Mouse (Mus musculus) CH12.LX (cell line): ENCODE results near the gene Itpr1. TPM values are rescaled to one million over a fixed set of nuclear protein-coding genes. Genes with fewer than 3 reads are reported as not detected.

ENCODE experiments used
- DNase-seq: peaks from one replicate; pipeline ENCODE4 v3.0.0-alpha.2; 2013; ENCODE audit errors: extremely low read depth
- H3K27ac ChIP-seq: 2 replicates; pipeline ENCODE4 v1.5.1; 2012; ENCODE audit warnings: low read depth, mild to moderate bottlenecking, control low read depth, moderate library complexity; ENCODE audit not compliant: insufficient read depth
- H3K27me3 ChIP-seq: replicated peaks from 2 replicates; pipeline ENCODE3; 2012; ENCODE audit warnings: inconsistent platforms
- H3K36me3 ChIP-seq, 2 experiments: replicated peaks in 1 of 2; 2 replicates each; pipeline versions ENCODE3 to v1.6.1; 2012; ENCODE audit warnings: inconsistent platforms in 1 of 2, low read length in 1 of 2, mild to moderate bottlenecking in 1 of 2, mixed read lengths in 1 of 2, moderate library complexity in 1 of 2; ENCODE audit not compliant: control insufficient read depth in 1 of 2, insufficient read depth in 1 of 2
- H3K4me1 ChIP-seq, 2 experiments: 2 replicates each; pipeline ENCODE4 v1.6.1; 2012; ENCODE audit warnings: inconsistent platforms in 1 of 2, moderate library complexity in 1 of 2; ENCODE audit not compliant: insufficient read depth in 2 of 2, control insufficient read depth in 1 of 2
- H3K4me2 ChIP-seq: 2 replicates; pipeline ENCODE4 v1.6.1; 2012; ENCODE audit warnings: low read depth, mild to moderate bottlenecking, control low read depth; ENCODE audit not compliant: poor library complexity, insufficient read depth, severe bottlenecking
- H3K4me3 ChIP-seq, 3 experiments: fragments of 150-350 bp in 1 of 3; sonication (generic) in 1 of 3; replicated peaks in 1 of 3; 2 replicates each; pipeline versions ENCODE3 to v1.5.1; 2011 to 2012; ENCODE audit warnings: low read depth in 2 of 3, low read length in 2 of 3, mild to moderate bottlenecking in 2 of 3, moderate library complexity in 2 of 3, control low read depth in 1 of 3, improper control_type of control experiment in 1 of 3, inconsistent platforms in 1 of 3, mixed read lengths in 1 of 3; ENCODE audit not compliant: poor library complexity in 1 of 3
- H3K79me2 ChIP-seq: replicated peaks from 2 replicates; pipeline ENCODE4 v1.6.1; 2012; ENCODE audit warnings: mild to moderate bottlenecking, moderate library complexity; ENCODE audit not compliant: control insufficient read depth, poor library complexity, insufficient read depth, severe bottlenecking; ENCODE audit errors: extremely low read depth
- H3K9ac ChIP-seq: 2 replicates; pipeline ENCODE4 v1.6.1; 2012; ENCODE audit warnings: low read depth, mild to moderate bottlenecking, control low read depth, moderate library complexity; ENCODE audit not compliant: insufficient read depth
- H3K9me3 ChIP-seq: replicated peaks from 2 replicates; pipeline ENCODE3; 2012; ENCODE audit warnings: low read length, inconsistent platforms, mixed read lengths
- BHLHE40 ChIP-seq: IDR thresholded peaks from 2 replicates; pipeline ENCODE4 v1.6.1; 2011; ENCODE audit warnings: mild to moderate bottlenecking, low read depth, low read length, improper control_type of control experiment
- CHD2 ChIP-seq: IDR thresholded peaks from 2 replicates; pipeline ENCODE4 v1.6.1; 2011; ENCODE audit warnings: low read length, improper control_type of control experiment
- ELF1 ChIP-seq: IDR thresholded peaks from 2 replicates; pipeline ENCODE4 v1.6.1; 2014; ENCODE audit warnings: low read depth, mild to moderate bottlenecking, inconsistent platforms, low read length, improper control_type of control experiment
- EP300 ChIP-seq: IDR thresholded peaks from 2 replicates; pipeline ENCODE4 v1.6.1; 2011; ENCODE audit warnings: low read length, improper control_type of control experiment
- ETS1 ChIP-seq: conservative IDR thresholded peaks from 2 replicates; pipeline ENCODE4 v1.6.1; 2012; ENCODE audit warnings: low read depth, mild to moderate bottlenecking, inconsistent platforms, low read length, improper control_type of control experiment, moderate library complexity
- GABPA ChIP-seq: IDR thresholded peaks from 2 replicates; pipeline ENCODE4 v1.6.1; 2012; ENCODE audit warnings: low read depth, low read length, improper control_type of control experiment, inconsistent platforms; ENCODE audit not compliant: insufficient replicate concordance
- IRF4 ChIP-seq: IDR thresholded peaks from 2 replicates; pipeline ENCODE4 v1.6.1; 2014; ENCODE audit warnings: low read depth, mild to moderate bottlenecking, inconsistent platforms, low read length, improper control_type of control experiment
- JUN ChIP-seq: IDR thresholded peaks from 2 replicates; pipeline ENCODE4 v1.6.1; 2011; ENCODE audit warnings: low read depth, mild to moderate bottlenecking, low read length, improper control_type of control experiment, moderate library complexity; ENCODE audit not compliant: insufficient read depth
- MAZ ChIP-seq: IDR thresholded peaks from 2 replicates; pipeline ENCODE4 v1.6.1; 2012; ENCODE audit warnings: low read depth, mild to moderate bottlenecking, inconsistent platforms, low read length, improper control_type of control experiment, moderate library complexity
- MXI1 ChIP-seq: IDR thresholded peaks from 2 replicates; pipeline ENCODE4 v1.6.1; 2011; ENCODE audit warnings: mild to moderate bottlenecking, low read depth, low read length, improper control_type of control experiment
- MYC ChIP-seq: IDR thresholded peaks from 2 replicates; pipeline ENCODE4 v1.6.1; 2011; ENCODE audit warnings: low read depth, mild to moderate bottlenecking, improper control_type of control experiment, low read length
- NELFE ChIP-seq: IDR thresholded peaks from 2 replicates; pipeline ENCODE4 v1.6.1; 2011; ENCODE audit warnings: low read depth, low read length, improper control_type of control experiment
- PAX5 ChIP-seq: IDR thresholded peaks from 2 replicates; pipeline ENCODE4 v1.6.1; 2012; ENCODE audit warnings: low read length, inconsistent platforms, mixed read lengths
- POLR2A ChIP-seq: IDR thresholded peaks from 2 replicates; pipeline ENCODE4 v1.6.1; 2011; ENCODE audit warnings: low read depth, mild to moderate bottlenecking, improper control_type of control experiment, low read length
- POLR2AphosphoS2 ChIP-seq: IDR thresholded peaks from 2 replicates; pipeline ENCODE4 v1.6.1; 2011; ENCODE audit warnings: low read depth, low read length, improper control_type of control experiment
- SMC3 ChIP-seq: IDR thresholded peaks from 2 replicates; pipeline ENCODE4 v1.6.1; 2011; ENCODE audit warnings: low read depth, low read length, improper control_type of control experiment
- ZMIZ1 ChIP-seq: IDR thresholded peaks from 2 replicates; pipeline ENCODE4 v1.6.1; 2012; ENCODE audit warnings: low read depth, mild to moderate bottlenecking, inconsistent platforms, low read length, improper control_type of control experiment
- dilution Hi-C: fragments of 300-500 bp; cut with MboI; formaldehyde crosslinking; loops from 2 replicates; pipeline ENCODE4 v1.14.3; 2020; ENCODE audit warnings: low sequenced_read_pairs; ENCODE audit not compliant: extremely low pct_unique_long_range_greater_than_20kb, extremely low pct_ligation_motif_present
- in situ Hi-C: fragments of 300-500 bp; cut with MboI; formaldehyde crosslinking; loops from 3 replicates; pipeline ENCODE4 v1.14.3; 2019; ENCODE audit warnings: low sequenced_read_pairs, low pct_ligation_motif_present, low pct_unique_long_range_greater_than_20kb, mixed read lengths
- polyA plus RNA-seq: library from polyadenylated mRNA; unstranded; fragments of >175 nt; gene quantifications from 2 replicates; pipeline ENCODE4 v1.2.1, GENCODE M21; 2012; ENCODE audit warnings: low read depth; ENCODE audit not compliant: insufficient read length
- total RNA-seq, 2 experiments: library from RNA; depleted of rRNA; stranded (reverse); fragments of 300-350 nt in 1 of 2; fragments of >200 nt in 1 of 2; gene quantifications; 2 replicates each; pipeline ENCODE4 v1.2.3; 2012 to 2014

Gene Itpr1
- total and polyA plus RNA-seq, 3 experiments, result 42.8 to 73.1 (median 53.4) TPM

GRCm38 (mm10) chr6:108570351-108571041 lies 357.6 kb downstream of the Itpr1 start:
- Histone ChIP-seq H3K79me2 (no peaks in the 10 kb centered on the region), H3K9me3 (no peaks in the 10 kb centered on the region), H3K27ac (peak overlapping the region; percentile 40), H3K4me1 (peaks cover 12 to 52% of the 10 kb centered on the region in 2 experiments), H3K36me3 (no peaks in the 10 kb centered on the region), H3K27me3 (no peaks in the 10 kb centered on the region), H3K4me2 (peak overlapping the region; percentile 69), H3K9ac (peak overlapping the region; percentile 37; the same call in 1 of the 2 replicates), H3K4me3 (peak overlapping the region in 2 of 3 experiments; percentile 49 to 50)
- in situ Hi-C loops (no loop called here), dilution Hi-C loops (no loop called here)
- TF ChIP-seq POLR2A (no peak), CHD2 (0 out of 2 replicates have a peak, but pooled peaks have one; percentile 12), NELFE (0 out of 2 replicates have a peak, but pooled peaks have one; percentile 5)
- DNase-seq, result no peak

GRCm38 (mm10) chr6:108571042-108571590 lies 358.2 kb downstream of the Itpr1 start:
- H3K9me3 ChIP-seq, result no peaks in the 10 kb centered on the region
- H3K4me1 ChIP-seq, result peaks cover 12 to 46% of the 10 kb centered on the region in 2 experiments
- peak overlapping the region; percentile 34 to 50 (median 49) for H3K4me3 ChIP-seq
- peak overlapping the region; percentile 69 for H3K4me2 ChIP-seq
- TF ChIP-seq PAX5 (no peak), MAZ (peak; percentile 71), MYC (no peak), GABPA (no peak), MXI1 (peak; percentile 78; the same call in 1 of the 2 replicates), BHLHE40 (peak; percentile 84), POLR2AphosphoS2 (0 out of 2 replicates have a peak, but pooled peaks have one; percentile 26), ELF1 (peak; percentile 68), JUN (no peak), POLR2A (peak; percentile 49; the same call in 1 of the 2 replicates), IRF4 (0 out of 2 replicates have a peak, but pooled peaks have one; percentile 7), EP300 (peak; percentile 26; the same call in 1 of the 2 replicates), SMC3 (peak; percentile 2; the same call in 1 of the 2 replicates), ZMIZ1 (0 out of 2 replicates have a peak, but pooled peaks have one; percentile 31), ETS1 (peak; percentile 29; the same call in 1 of the 2 replicates), NELFE (0 out of 2 replicates have a peak, but pooled peaks have one; percentile 9)
- H3K27ac ChIP-seq, result peak overlapping the region; percentile 40
- dilution Hi-C loops, result no loop called here
- peak; percentile 71 for DNase-seq
- H3K27me3 ChIP-seq, result no peaks in the 10 kb centered on the region
- no peaks in the 10 kb centered on the region for H3K36me3 ChIP-seq
- in situ Hi-C loops, result no loop called here
- no peaks in the 10 kb centered on the region for H3K79me2 ChIP-seq
- peak overlapping the region; percentile 37; the same call in 1 of the 2 replicates for H3K9ac ChIP-seq
